Mouse (Mus musculus) stomach, postnatal 0 days (tissue): ENCODE data around the gene Stip1.

Experiments used
- CTCF ChIP-seq: IDR thresholded peaks from 2 replicates; pipeline ENCODE4 v1.5.1; 2016; ENCODE audit warnings: antibody characterized with exemption, low read depth, mild to moderate bottlenecking, moderate library complexity
- EP300 ChIP-seq: optimal IDR thresholded peaks from 2 replicates; pipeline ENCODE3; 2016; ENCODE audit warnings: antibody characterized with exemption

GRCm38 (mm10) chr19:7068136-7068535 lies 28.4 kb upstream of the Stip1 start:
- peak; percentile 91 for TF ChIP-seq CTCF
- TF ChIP-seq EP300 = no peak
